Mouse (Mus musculus) retina, postnatal 1 day (tissue): ENCODE data around the gene Cacnb2.

Experiments
- DNase-seq: peaks from one replicate; pipeline ENCODE4 v3.0.0-alpha.2; 2012

Gene Cacnb2

DNA sequence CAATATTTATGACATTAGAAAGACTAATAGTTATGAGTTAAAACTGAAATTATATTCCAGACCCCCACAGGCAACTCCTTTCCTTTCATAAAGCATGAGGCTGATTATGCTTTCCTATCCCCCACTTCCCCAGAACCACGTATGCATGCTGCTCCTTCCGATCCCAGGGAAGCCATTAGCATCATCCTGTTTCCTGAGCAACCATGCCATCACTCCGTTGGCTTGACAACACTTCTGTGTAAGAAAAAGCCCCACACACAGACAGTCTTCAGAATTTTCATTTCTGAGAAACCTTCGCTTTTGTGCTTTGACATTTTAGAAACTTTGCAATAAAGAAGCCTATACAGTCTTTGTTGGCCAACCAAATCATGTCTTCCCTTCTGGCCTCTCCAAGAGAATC lies 393.1 kb downstream of the Cacnb2 start:
- DNase-seq: no peak

- no peak for DNase-seq
Observed at GRCm38 (mm10) chr2:14997836-14998235, 394.9 kb downstream of the Cacnb2 start.

DNA sequence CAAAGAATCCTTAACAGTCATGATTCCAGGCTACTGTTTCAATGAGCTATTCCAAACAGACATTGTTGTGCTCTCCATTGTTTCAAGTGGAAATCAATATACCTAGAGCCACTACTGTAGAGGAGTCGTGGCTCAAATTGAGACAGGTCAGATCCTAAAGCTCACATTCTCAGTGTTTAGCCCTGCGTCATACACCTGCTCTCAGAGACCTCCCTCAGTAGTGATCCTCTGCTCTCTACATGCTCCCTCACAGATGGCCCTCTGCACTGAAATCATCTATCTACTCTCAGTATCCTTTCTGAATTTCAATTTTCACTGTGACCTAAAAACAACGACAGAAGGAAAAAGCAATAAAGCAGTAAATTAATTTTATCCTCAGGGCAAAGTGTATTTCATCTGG lies 404.6 kb downstream of the Cacnb2 start:
- peak; percentile 26 for DNase-seq

DNA sequence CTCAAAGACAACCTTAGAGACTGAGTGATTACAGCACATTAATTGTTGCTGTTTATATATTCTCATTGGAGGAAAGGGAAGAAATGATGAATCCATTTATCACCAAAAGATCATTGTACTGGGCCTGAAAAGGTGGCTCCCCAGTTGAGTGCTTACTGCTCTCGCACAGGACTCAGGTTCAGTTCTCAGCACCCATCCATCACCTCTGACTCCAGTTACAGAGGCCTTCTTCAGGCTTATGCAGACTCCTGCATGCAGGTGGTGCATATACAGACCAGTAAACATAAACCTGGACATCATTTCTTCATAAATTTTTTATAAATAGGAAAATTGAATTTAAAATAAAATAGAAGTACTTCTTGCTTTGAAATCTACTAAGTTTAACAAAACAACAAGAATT lies 405.2 kb downstream of the Cacnb2 start:
- no peak for DNase-seq

DNA sequence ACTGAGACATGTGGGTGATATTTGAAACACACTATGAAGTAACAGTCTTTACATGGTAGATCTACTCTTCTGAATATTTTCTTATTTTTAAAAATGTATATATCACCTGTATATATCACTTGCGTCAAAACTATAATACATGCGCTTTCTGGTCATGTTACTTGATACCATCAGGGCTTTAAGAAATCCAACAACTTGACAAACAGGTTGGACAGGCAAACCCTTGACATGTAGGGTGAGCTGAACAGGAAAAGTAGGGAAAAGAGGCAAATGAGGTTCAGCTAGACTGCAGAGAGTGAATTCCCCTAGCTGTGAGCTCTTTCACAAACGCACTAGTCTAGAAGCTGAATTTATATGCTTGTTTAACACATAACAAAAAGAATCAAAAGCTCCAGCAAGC lies 423.9 kb downstream of the Cacnb2 start:
- no peak for DNase-seq

GRCm38 (mm10) chr2:15027816-15028215 lies 424.9 kb downstream of the Cacnb2 start:
- DNase-seq: no peak
